Mouse (Mus musculus) G1E (cell line): ENCODE data around the gene Cacna1c. TPM values are rescaled to one million over a fixed set of nuclear protein-coding genes. Genes with fewer than 3 reads are reported as not detected.

Source experiments
- ATAC-seq: 2 replicates; pipeline ENCODE4 v1.8.0; 2016; ENCODE audit warnings: mild to moderate bottlenecking; ENCODE audit not compliant: insufficient number of reproducible peaks, poor library complexity, low FRiP score, severe bottlenecking; ENCODE audit errors: extremely low read depth
- DNase-seq: peaks from one replicate; pipeline ENCODE4 v3.0.0; 2012; ENCODE audit warnings: low spot score
- H3K27me3 ChIP-seq: 2 replicates; pipeline ENCODE4 v1.6.1; 2012; ENCODE audit warnings: mild to moderate bottlenecking, low read length, inconsistent platforms; ENCODE audit not compliant: insufficient read depth
- H3K36me3 ChIP-seq: replicated peaks from 2 replicates; pipeline ENCODE3; 2012; ENCODE audit warnings: mild to moderate bottlenecking, inconsistent platforms
- H3K4me1 ChIP-seq: 2 replicates; pipeline ENCODE4 v1.6.1; 2012; ENCODE audit warnings: low read depth, low read length, inconsistent platforms, mixed read lengths; ENCODE audit not compliant: insufficient read depth
- H3K4me3 ChIP-seq: 2 replicates; pipeline ENCODE4 v1.5.1; 2012; ENCODE audit warnings: low read depth, mild to moderate bottlenecking, inconsistent platforms, low read length, moderate library complexity, mixed read lengths
- H3K9me3 ChIP-seq: replicated peaks from 2 replicates; pipeline ENCODE4 v1.6.1; 2012; ENCODE audit warnings: inconsistent platforms
- CTCF ChIP-seq: IDR thresholded peaks from 2 replicates; pipeline ENCODE4 v1.5.1; 2012; ENCODE audit warnings: low read depth, low read length, inconsistent platforms, mixed read lengths
- GATA1 ChIP-seq: IDR thresholded peaks from 2 replicates; pipeline ENCODE4 v1.6.1; 2012; ENCODE audit warnings: borderline replicate concordance, low read length, inconsistent platforms, mixed read lengths
- GATA2 ChIP-seq: IDR thresholded peaks from 2 replicates; pipeline ENCODE4 v1.6.1; 2012; ENCODE audit warnings: low read depth, low read length, inconsistent platforms, borderline replicate concordance
- POLR2AphosphoS5 ChIP-seq: IDR thresholded peaks from 2 replicates; pipeline ENCODE4 v1.6.1; 2012; ENCODE audit warnings: low read depth, low read length, inconsistent platforms; ENCODE audit not compliant: insufficient replicate concordance
- TAL1 ChIP-seq: conservative IDR thresholded peaks from 2 replicates; pipeline ENCODE4 v1.6.1; 2012; ENCODE audit warnings: low read depth, low read length, inconsistent platforms, mixed read lengths
- polyA plus RNA-seq: library from polyadenylated mRNA; stranded (reverse); fragments of >175 nt; gene quantifications from 2 replicates; pipeline ENCODE4 v1.2.3, GENCODE M21; 2012
- total RNA-seq, 2 experiments: library from RNA; stranded (forward) in 1 of 2; stranded (reverse) in 1 of 2; fragments of 200-1000 nt in 1 of 2; fragments of >200 nt in 1 of 2; fragmentation: Nextera tagmentation in 1 of 2; gene quantifications; 2 replicates each; pipeline ENCODE4 v1.2.3; 2014 to 2017

The Cacna1c gene
- total and polyA plus RNA-seq, 3 experiments: 0.11 TPM; not detected in 2

DNA sequence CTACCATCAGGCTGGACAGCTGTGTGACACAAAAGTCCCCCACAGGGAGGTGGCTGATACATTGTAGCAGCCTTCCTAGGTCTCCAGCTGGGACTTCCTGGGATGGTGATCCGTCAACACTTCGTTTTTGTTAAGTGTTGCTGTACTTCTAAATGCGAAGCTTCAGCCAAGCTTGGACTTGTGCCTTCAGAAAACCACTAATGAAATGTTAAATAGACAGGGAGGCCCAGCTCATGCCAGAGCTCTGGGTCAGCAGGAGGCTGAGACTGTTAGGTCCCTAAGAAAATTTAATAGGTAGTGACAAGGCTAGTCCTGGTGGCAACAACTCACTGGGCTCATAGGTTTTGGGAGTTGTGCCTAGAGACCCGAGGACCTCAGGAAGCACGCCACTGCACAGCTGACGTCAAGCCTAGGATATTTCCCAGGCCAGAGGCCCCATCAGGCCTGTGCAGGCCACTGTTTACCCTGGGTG lies 370.8 kb downstream of the Cacna1c start:
- ATAC-seq: no peak
- Histone ChIP-seq H3K27me3 (no peaks in the 10 kb centered on the region), H3K4me1 (no peaks in the 10 kb centered on the region), H3K4me3 (no peak overlapping the region), H3K36me3 (no peaks in the 10 kb centered on the region), H3K9me3 (peaks cover 75% of the 10 kb centered on the region)
- DNase-seq: no peak
- TF ChIP-seq CTCF (no peak), GATA2 (no peak), POLR2AphosphoS5 (no peak), GATA1 (no peak)

GRCm38 (mm10) chr6:118821536-118821935 lies 374.7 kb downstream of the Cacna1c start:
- Histone ChIP-seq H3K4me1 (no peaks in the 10 kb centered on the region), H3K36me3 (no peaks in the 10 kb centered on the region), H3K9me3 (peaks cover 75% of the 10 kb centered on the region), H3K4me3 (no peak overlapping the region), H3K27me3 (no peaks in the 10 kb centered on the region)
- ATAC-seq (no peak), DNase-seq (no peak)
- TF ChIP-seq GATA1 (no peak), GATA2 (no peak), CTCF (no peak), POLR2AphosphoS5 (no peak), TAL1 (no peak)

GRCm38 (mm10) chr6:118819657-118820056 lies 376.6 kb downstream of the Cacna1c start:
- Histone ChIP-seq H3K4me1 (no peaks in the 10 kb centered on the region), H3K36me3 (no peaks in the 10 kb centered on the region), H3K4me3 (no peak overlapping the region), H3K9me3 (peaks cover 65% of the 10 kb centered on the region), H3K27me3 (no peaks in the 10 kb centered on the region)
- ATAC-seq (no peak), DNase-seq (no peak)
- TF ChIP-seq CTCF (no peak), TAL1 (no peak), POLR2AphosphoS5 (no peak), GATA2 (no peak), GATA1 (no peak)

- Histone ChIP-seq H3K9me3 (peaks cover 69% of the 10 kb centered on the region), H3K4me3 (no peak overlapping the region), H3K27me3 (no peaks in the 10 kb centered on the region; the same call in 1 of the 2 replicates), H3K4me1 (no peaks in the 10 kb centered on the region), H3K36me3 (no peaks in the 10 kb centered on the region)
- ATAC-seq (no peak), DNase-seq (no peak)
- TF ChIP-seq TAL1 (no peak), GATA2 (no peak), CTCF (no peak), GATA1 (no peak), POLR2AphosphoS5 (no peak)
Measured at GRCm38 (mm10) chr6:118817928-118818503, 378.2 kb downstream of the Cacna1c start.

GRCm38 (mm10) chr6:118816253-118816652 lies 380.0 kb downstream of the Cacna1c start:
- Histone ChIP-seq H3K4me1 (no peaks in the 10 kb centered on the region), H3K27me3 (no peaks in the 10 kb centered on the region; the same call in 1 of the 2 replicates), H3K4me3 (no peak overlapping the region), H3K9me3 (peaks cover 71% of the 10 kb centered on the region), H3K36me3 (no peaks in the 10 kb centered on the region)
- TF ChIP-seq POLR2AphosphoS5: no peak
- TF ChIP-seq GATA1: no peak
- no peak for TF ChIP-seq TAL1
- no peak for TF ChIP-seq GATA2
- no peak for TF ChIP-seq CTCF
- ATAC-seq (no peak), DNase-seq (no peak)

GRCm38 (mm10) chr6:118812556-118812955 lies 383.7 kb downstream of the Cacna1c start:
- ATAC-seq (no peak), DNase-seq (no peak)
- Histone ChIP-seq H3K27me3 (no peaks in the 10 kb centered on the region; the same call in 1 of the 2 replicates), H3K4me1 (no peaks in the 10 kb centered on the region), H3K4me3 (no peak overlapping the region), H3K9me3 (peaks cover 62% of the 10 kb centered on the region), H3K36me3 (no peaks in the 10 kb centered on the region)
- no peak for TF ChIP-seq TAL1
- no peak for TF ChIP-seq GATA1
- no peak for TF ChIP-seq POLR2AphosphoS5
- no peak for TF ChIP-seq CTCF
- TF ChIP-seq GATA2: no peak
